ENCODE assay signal across 8 mouse cellular contexts in genomic region chr5:41762947-41763730, GRCm38 (mm10). TPM values are rescaled to one million over a fixed set of nuclear protein-coding genes. Genes with fewer than 3 reads are reported as not detected.
A peak's percentile ranks its signal among the peaks of the same experiment; 100 is the strongest.
DNase-seq lines count a peak whose midpoint lies in the region; ATAC-seq lines count a peak whose summit lies in the region.

No protein-coding gene starts in this region.

- ATAC-seq in intestine, embryonic 15.5 days = peak; percentile 38
- no peak for ATAC-seq in stomach, embryonic 15.5 days (ENCODE audit: insufficient read depth, low FRiP score, low read depth)

- peak overlapping the region; percentile 50 for H3K9ac ChIP-seq in intestine, embryonic 15.5 days
- peak overlapping the region; percentile 34; the same call in 1 of the 2 replicates for H3K9ac ChIP-seq in stomach, embryonic 15.5 days

- H3K4me1 ChIP-seq in intestine, embryonic 15.5 days (replicated peaks) = peaks cover 22% of the 10 kb centered on the region
- peaks cover 22% of the 10 kb centered on the region for H3K4me1 ChIP-seq in stomach, embryonic 15.5 days

- peaks cover 73% of the 10 kb centered on the region for H3K27me3 ChIP-seq in intestine, embryonic 15.5 days (replicated peaks)
- H3K27me3 ChIP-seq in stomach, embryonic 15.5 days (replicated peaks) = peaks cover 78% of the 10 kb centered on the region

- no peaks in the 10 kb centered on the region for H3K9me3 ChIP-seq in intestine, embryonic 15.5 days
- no peaks in the 10 kb centered on the region for H3K9me3 ChIP-seq in stomach, embryonic 15.5 days

- DNase-seq in adrenal gland, postnatal 14 days = peak; percentile 31
- DNase-seq in adrenal gland, postnatal 4 days (ENCODE audit: low spot score in 2 of 2) = no peak
- DNase-seq in right cerebral cortex, postnatal 4 days = peak; percentile 16
- DNase-seq in right cerebral cortex, postnatal 25 days = no peak
- no peak for DNase-seq in left cerebral cortex, adult 9 months (ENCODE audit: low spot score in 2 of 2)
- DNase-seq in layer of hippocampus, adult 11-12 months (ENCODE audit: low spot score) = no peak

- peak overlapping the region; percentile 54 for H3K4me3 ChIP-seq in intestine, embryonic 15.5 days (replicated peaks)
- H3K4me3 ChIP-seq in stomach, embryonic 15.5 days (replicated peaks) = peak overlapping the region; percentile 51

- peak overlapping the region; percentile 80 for H3K4me2 ChIP-seq in intestine, embryonic 15.5 days (replicated peaks)
- H3K4me2 ChIP-seq in stomach, embryonic 15.5 days = peak overlapping the region; percentile 55

- H3K27ac ChIP-seq in intestine, embryonic 15.5 days = peak overlapping the region; percentile 75
- peak overlapping the region; percentile 68; the same call in 1 of the 2 replicates for H3K27ac ChIP-seq in stomach, embryonic 15.5 days

- 3% methylated on average over 41 of the region's 41 CpGs for WGBS in intestine, embryonic 15.5 days
- 3% methylated on average over 41 of the region's 41 CpGs for WGBS in stomach, embryonic 15.5 days

- no peaks in the 10 kb centered on the region for H3K36me3 ChIP-seq in intestine, embryonic 15.5 days
- H3K36me3 ChIP-seq in stomach, embryonic 15.5 days = no peaks in the 10 kb centered on the region

RNA-seq across cellular contexts. Expression of gene Nkx3-2, which starts 1.2 kb away (rescaled TPM):
- total RNA-seq in adrenal gland, postnatal 14 days (2021) = not detected in 2 replicates
- not detected for total RNA-seq in adrenal gland, postnatal 4 days (2021)
- polyA plus RNA-seq in intestine, embryonic 15.5 days (2015; fragmentation: Nextera tagmentation; extraction: Ambion mirVana) = 2.6 and 2.9 TPM in 2 replicates
- polyA plus RNA-seq in stomach, embryonic 15.5 days (2015; fragmentation: Nextera tagmentation; extraction: Ambion mirVana) = 7.7 and 8.1 TPM in 2 replicates

RNA-seq across cellular contexts. Expression of gene Rab28, which starts 55.2 kb away (rescaled TPM):
- total RNA-seq in adrenal gland, postnatal 14 days (2021) = 41.7 and 48.6 TPM in 2 replicates
- total RNA-seq in adrenal gland, postnatal 4 days (2021) = 10 to 100 TPM; 49.8 to 54.7 TPM
- polyA plus RNA-seq in intestine, embryonic 15.5 days (2015; fragmentation: Nextera tagmentation; extraction: Ambion mirVana) = 55.5 and 58.8 TPM in 2 replicates
- polyA plus RNA-seq in stomach, embryonic 15.5 days (2015; fragmentation: Nextera tagmentation; extraction: Ambion mirVana) = 72.8 and 76.5 TPM in 2 replicates

Comparison
In these comparisons a context has a peak if more than half of its experiments do, and no peak if none do; other contexts are left out.
1. DNase-seq: peak in adrenal gland, postnatal 14 days (single experiment) and right cerebral cortex, postnatal 4 days (single experiment); none in adrenal gland, postnatal 4 days (0 of 2), right cerebral cortex, postnatal 25 days (single experiment), left cerebral cortex, adult 9 months (0 of 2) and layer of hippocampus, adult 11-12 months (single experiment).